Mouse (Mus musculus): ENCODE measurements at regions not wholly inside any gene's neighbourhood (a gene's known extent, or its start where the extent isn't known, plus 50 kb on each side); places are given as distances from the start of the nearest gene placed in this dataset.

- H3K36me3 ChIP-seq (ENCODE audit: control insufficient read depth, insufficient read depth, low read length), result no peaks in the 10 kb centered on the region
Observed at GRCm38 (mm10) chr15:43926034-43926433, 3791.9 kb downstream of the 9330182O14Rik start.

GRCm38 (mm10) chr15:43933608-43934007 is 3799.4 kb downstream of the 9330182O14Rik start:
- H3K9ac ChIP-seq (ENCODE audit: low read depth, low read length), result no peak overlapping the region
- H3K4me3 ChIP-seq (ENCODE audit: low read length), result no peak overlapping the region
- H3K36me3 ChIP-seq (ENCODE audit: control insufficient read depth, insufficient read depth, low read length), result no peaks in the 10 kb centered on the region
- no peak overlapping the region for H3K27ac ChIP-seq (ENCODE audit: low read depth, low read length)
- H3K27me3 ChIP-seq (replicated peaks; ENCODE audit: control insufficient read depth, insufficient read depth, low read length), result no peaks in the 10 kb centered on the region
- WGBS, result 86% methylated on average over 1 of the region's 1 CpGs
- no peaks in the 10 kb centered on the region for H3K4me1 ChIP-seq (ENCODE audit: control insufficient read depth, insufficient read depth, low read depth, low read length)
- H3K4me2 ChIP-seq (ENCODE audit: low read length), result no peak overlapping the region
- ATAC-seq, result no peak
- no peaks in the 10 kb centered on the region for H3K9me3 ChIP-seq (ENCODE audit: control insufficient read depth, low read length)

More at GRCm38 (mm10) chr15:43926034-43926433, 3791.9 kb downstream of the 9330182O14Rik start:
- no peak overlapping the region for H3K4me3 ChIP-seq (ENCODE audit: low read length)
- WGBS, result 97% methylated on average over 1 of the region's 1 CpGs
- no peak overlapping the region for H3K9ac ChIP-seq (ENCODE audit: low read depth, low read length)
- no peaks in the 10 kb centered on the region for H3K9me3 ChIP-seq (ENCODE audit: control insufficient read depth, low read length)
- no peaks in the 10 kb centered on the region for H3K4me1 ChIP-seq (ENCODE audit: control insufficient read depth, insufficient read depth, low read depth, low read length)
- no peaks in the 10 kb centered on the region for H3K27me3 ChIP-seq (replicated peaks; ENCODE audit: control insufficient read depth, insufficient read depth, low read length)
- H3K27ac ChIP-seq (ENCODE audit: low read depth, low read length), result no peak overlapping the region
- ATAC-seq, result no peak
- no peak overlapping the region for H3K4me2 ChIP-seq (ENCODE audit: low read length)

- H3K36me3 ChIP-seq (ENCODE audit: control insufficient read depth, insufficient read depth, low read length), result no peaks in the 10 kb centered on the region
- no peaks in the 10 kb centered on the region; the same call in 1 of the 2 replicates for H3K27me3 ChIP-seq (replicated peaks; ENCODE audit: control insufficient read depth, insufficient read depth, low read length)
- no peak overlapping the region for H3K4me2 ChIP-seq (ENCODE audit: low read length)
- H3K27ac ChIP-seq (ENCODE audit: low read depth, low read length), result peak overlapping the region; percentile 24; the same call in 1 of the 2 replicates
- WGBS, result 41% methylated on average over 2 of the region's 2 CpGs
- peak; percentile 64 for ATAC-seq
- no peak overlapping the region for H3K9ac ChIP-seq (ENCODE audit: low read depth, low read length)
- peaks cover 4% of the 10 kb centered on the region for H3K4me1 ChIP-seq (ENCODE audit: control insufficient read depth, insufficient read depth, low read depth, low read length)
- H3K4me3 ChIP-seq (ENCODE audit: low read length), result no peak overlapping the region
- H3K9me3 ChIP-seq (ENCODE audit: control insufficient read depth, low read length), result no peaks in the 10 kb centered on the region
Observed at GRCm38 (mm10) chr15:43940424-43940823, 3806.3 kb downstream of the 9330182O14Rik start.

- no peak overlapping the region for H3K4me3 ChIP-seq (ENCODE audit: low read length)
- WGBS, result 72% methylated on average over 4 of the region's 4 CpGs
- H3K27me3 ChIP-seq (replicated peaks; ENCODE audit: control insufficient read depth, insufficient read depth, low read length), result no peaks in the 10 kb centered on the region; the same call in 1 of the 2 replicates
- no peaks in the 10 kb centered on the region for H3K9me3 ChIP-seq (ENCODE audit: control insufficient read depth, low read length)
- no peak for ATAC-seq
- peak overlapping the region; percentile 24; the same call in 1 of the 2 replicates for H3K27ac ChIP-seq (ENCODE audit: low read depth, low read length)
- H3K4me1 ChIP-seq (ENCODE audit: control insufficient read depth, insufficient read depth, low read depth, low read length), result peaks cover 4% of the 10 kb centered on the region
- no peaks in the 10 kb centered on the region for H3K36me3 ChIP-seq (ENCODE audit: control insufficient read depth, insufficient read depth, low read length)
- no peak overlapping the region for H3K9ac ChIP-seq (ENCODE audit: low read depth, low read length)
- no peak overlapping the region for H3K4me2 ChIP-seq (ENCODE audit: low read length)
Observed at GRCm38 (mm10) chr15:43940905-43941304, 3806.7 kb downstream of the 9330182O14Rik start.

GRCm38 (mm10) chr15:43942002-43942660 is 3808.0 kb downstream of the 9330182O14Rik start:
- Histone ChIP-seq H3K27me3 (replicated peaks; ENCODE audit: control insufficient read depth, insufficient read depth, low read length) (no peaks in the 10 kb centered on the region; the same call in 1 of the 2 replicates), H3K36me3 (ENCODE audit: control insufficient read depth, insufficient read depth, low read length) (no peaks in the 10 kb centered on the region), H3K9ac (ENCODE audit: low read depth, low read length) (no peak overlapping the region), H3K27ac (ENCODE audit: low read depth, low read length) (no peak overlapping the region), H3K4me3 (ENCODE audit: low read length) (no peak overlapping the region), H3K4me1 (ENCODE audit: control insufficient read depth, insufficient read depth, low read depth, low read length) (peaks cover 4% of the 10 kb centered on the region), H3K9me3 (ENCODE audit: control insufficient read depth, low read length) (no peaks in the 10 kb centered on the region), H3K4me2 (ENCODE audit: low read length) (no peak overlapping the region)
- ATAC-seq, result peak; percentile 88
- WGBS, result 44% methylated on average over 2 of the region's 2 CpGs

- Histone ChIP-seq H3K4me3 (ENCODE audit: low read length) (no peak overlapping the region), H3K9me3 (ENCODE audit: control insufficient read depth, low read length) (no peaks in the 10 kb centered on the region), H3K27ac (ENCODE audit: low read depth, low read length) (no peak overlapping the region), H3K4me2 (ENCODE audit: low read length) (no peak overlapping the region), H3K9ac (ENCODE audit: low read depth, low read length) (no peak overlapping the region), H3K36me3 (ENCODE audit: control insufficient read depth, insufficient read depth, low read length) (no peaks in the 10 kb centered on the region), H3K27me3 (replicated peaks; ENCODE audit: control insufficient read depth, insufficient read depth, low read length) (no peaks in the 10 kb centered on the region), H3K4me1 (ENCODE audit: control insufficient read depth, insufficient read depth, low read depth, low read length) (no peaks in the 10 kb centered on the region)
- ATAC-seq, result no peak
Observed at GRCm38 (mm10) chr15:43984991-43985390, 3850.8 kb downstream of the 9330182O14Rik start.

GRCm38 (mm10) chr15:43991229-43991628 is 3857.1 kb downstream of the 9330182O14Rik start:
- ATAC-seq, result no peak
- Histone ChIP-seq H3K27me3 (replicated peaks; ENCODE audit: control insufficient read depth, insufficient read depth, low read length) (no peaks in the 10 kb centered on the region), H3K4me2 (ENCODE audit: low read length) (no peak overlapping the region), H3K4me1 (ENCODE audit: control insufficient read depth, insufficient read depth, low read depth, low read length) (no peaks in the 10 kb centered on the region), H3K27ac (ENCODE audit: low read depth, low read length) (no peak overlapping the region), H3K9ac (ENCODE audit: low read depth, low read length) (no peak overlapping the region), H3K4me3 (ENCODE audit: low read length) (no peak overlapping the region), H3K36me3 (ENCODE audit: control insufficient read depth, insufficient read depth, low read length) (no peaks in the 10 kb centered on the region), H3K9me3 (ENCODE audit: control insufficient read depth, low read length) (no peaks in the 10 kb centered on the region)
- 24% methylated on average over 1 of the region's 1 CpGs for WGBS

GRCm38 (mm10) chr15:43992936-43993335 is 3858.8 kb downstream of the 9330182O14Rik start:
- no peak for ATAC-seq
- no peaks in the 10 kb centered on the region for H3K27me3 ChIP-seq (replicated peaks; ENCODE audit: control insufficient read depth, insufficient read depth, low read length)

GRCm38 (mm10) chr15:44026468-44027028 is 3892.4 kb downstream of the 9330182O14Rik start:
- no peak overlapping the region for H3K27ac ChIP-seq (ENCODE audit: low read depth, low read length)
- no peaks in the 10 kb centered on the region for H3K4me1 ChIP-seq (ENCODE audit: control insufficient read depth, insufficient read depth, low read depth, low read length)
- no peak for ATAC-seq
- H3K4me3 ChIP-seq (ENCODE audit: low read length), result no peak overlapping the region
- H3K27me3 ChIP-seq (replicated peaks; ENCODE audit: control insufficient read depth, insufficient read depth, low read length), result no peaks in the 10 kb centered on the region
- no peaks in the 10 kb centered on the region for H3K36me3 ChIP-seq (ENCODE audit: control insufficient read depth, insufficient read depth, low read length)
- H3K4me2 ChIP-seq (ENCODE audit: low read length), result no peak overlapping the region
- no peak overlapping the region for H3K9ac ChIP-seq (ENCODE audit: low read depth, low read length)
- WGBS, result 76% methylated on average over 6 of the region's 6 CpGs
- H3K9me3 ChIP-seq (ENCODE audit: control insufficient read depth, low read length), result no peaks in the 10 kb centered on the region

More at GRCm38 (mm10) chr15:43992936-43993335, 3858.8 kb downstream of the 9330182O14Rik start:
- Histone ChIP-seq H3K9ac (ENCODE audit: low read depth, low read length) (no peak overlapping the region), H3K27ac (ENCODE audit: low read depth, low read length) (no peak overlapping the region), H3K9me3 (ENCODE audit: control insufficient read depth, low read length) (no peaks in the 10 kb centered on the region), H3K4me2 (ENCODE audit: low read length) (no peak overlapping the region), H3K4me1 (ENCODE audit: control insufficient read depth, insufficient read depth, low read depth, low read length) (no peaks in the 10 kb centered on the region), H3K36me3 (ENCODE audit: control insufficient read depth, insufficient read depth, low read length) (no peaks in the 10 kb centered on the region), H3K4me3 (ENCODE audit: low read length) (no peak overlapping the region)
